Mouse (Mus musculus) natural killer cell, adult 2 months (primary cell): ENCODE results near the gene BC029722.
A peak's percentile ranks its signal among the peaks of the same experiment; 100 is the strongest.

Experiments
- DNase-seq, 2 experiments: peaks; one replicate each; pipeline ENCODE4 v3.0.0; 2022; ENCODE audit warnings: low spot score in 2 of 2

Gene BC029722

DNA sequence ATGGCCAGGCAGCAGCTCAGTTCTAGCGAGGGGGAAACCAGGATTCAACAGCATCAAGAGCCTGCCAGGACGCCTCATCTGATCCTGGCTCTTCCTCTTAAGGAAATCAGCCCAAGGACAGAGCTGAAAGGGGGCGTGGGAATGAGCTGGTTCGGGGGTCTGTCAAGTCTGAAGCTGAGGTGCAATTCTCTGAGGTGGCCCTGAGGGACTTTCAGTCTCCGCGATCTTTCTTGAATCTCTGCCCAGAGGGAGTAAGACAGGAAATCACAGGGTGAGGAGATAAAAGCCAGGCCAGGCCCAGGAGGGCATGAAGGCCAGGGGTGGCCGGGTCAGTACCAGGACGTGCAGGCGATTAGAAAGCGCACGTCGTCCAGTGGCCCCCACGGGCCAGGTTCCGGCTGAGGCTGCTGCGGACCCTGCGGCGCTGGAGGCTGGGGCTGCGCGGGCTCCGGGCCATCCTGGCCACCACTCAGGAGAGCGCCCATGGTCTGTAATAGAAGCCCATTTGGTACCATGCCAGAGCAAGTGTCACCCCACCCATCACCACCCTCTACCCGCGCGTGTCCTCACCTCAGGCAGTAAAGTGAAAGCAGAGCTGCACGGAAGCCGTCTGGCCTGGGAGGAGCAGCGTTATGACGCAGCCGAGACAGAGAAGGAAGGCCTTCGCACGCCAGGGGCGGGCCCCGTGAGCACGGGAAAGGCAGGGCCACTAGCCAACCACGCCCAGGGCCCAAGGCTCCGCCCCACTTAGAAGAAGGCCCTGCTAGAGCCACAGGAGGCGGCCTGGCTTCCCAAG lies 432 bp downstream of the BC029722 start:
- peak; percentile 95 to 96 for DNase-seq

DNA sequence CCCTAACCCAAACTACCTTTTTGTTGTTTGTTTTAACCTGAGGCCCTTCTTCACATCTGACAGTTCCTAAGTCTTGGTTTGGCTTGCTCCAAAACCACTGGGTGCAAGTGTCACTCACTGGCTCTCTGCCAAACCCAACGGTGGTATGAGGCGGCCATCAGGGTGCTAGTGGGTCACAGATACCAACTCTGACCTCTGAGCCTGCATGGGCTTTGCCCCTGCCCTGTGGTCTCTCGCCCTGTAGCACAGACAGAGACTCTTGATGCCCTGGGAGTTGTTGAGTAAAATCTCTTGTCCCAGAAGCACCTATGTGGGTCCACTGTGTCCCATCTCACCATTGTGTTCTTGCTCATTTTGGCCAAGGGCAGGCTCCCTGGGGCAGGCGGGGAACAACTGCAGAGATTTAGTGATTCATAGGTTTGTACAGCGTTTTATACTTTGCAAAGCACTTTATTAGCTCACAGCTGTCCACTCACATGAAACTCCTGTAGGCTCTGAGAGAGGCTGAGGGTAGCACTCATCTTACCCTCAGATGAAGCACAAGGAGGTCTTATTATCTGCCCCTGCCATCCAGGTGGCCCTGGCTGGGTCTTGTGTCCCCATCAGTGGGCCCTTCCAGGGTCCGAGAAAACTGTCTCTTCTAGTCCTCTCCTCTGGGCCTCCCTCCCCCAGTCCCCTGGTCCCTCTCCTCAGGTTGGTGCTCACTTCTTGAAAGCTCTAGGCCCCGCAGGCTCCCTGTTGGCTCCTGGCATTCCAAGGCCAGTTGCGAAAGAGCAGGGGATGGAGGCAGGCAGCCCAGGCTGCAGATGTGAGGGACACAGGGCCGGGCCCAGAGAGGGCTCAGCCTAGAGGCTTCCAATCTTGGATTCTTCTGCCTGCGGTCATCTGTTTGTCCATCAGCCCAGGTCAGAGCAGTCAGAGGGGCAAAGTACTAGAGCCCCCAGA lies 1.7 kb downstream of the BC029722 start:
- DNase-seq = peak; percentile 64 to 82

DNA sequence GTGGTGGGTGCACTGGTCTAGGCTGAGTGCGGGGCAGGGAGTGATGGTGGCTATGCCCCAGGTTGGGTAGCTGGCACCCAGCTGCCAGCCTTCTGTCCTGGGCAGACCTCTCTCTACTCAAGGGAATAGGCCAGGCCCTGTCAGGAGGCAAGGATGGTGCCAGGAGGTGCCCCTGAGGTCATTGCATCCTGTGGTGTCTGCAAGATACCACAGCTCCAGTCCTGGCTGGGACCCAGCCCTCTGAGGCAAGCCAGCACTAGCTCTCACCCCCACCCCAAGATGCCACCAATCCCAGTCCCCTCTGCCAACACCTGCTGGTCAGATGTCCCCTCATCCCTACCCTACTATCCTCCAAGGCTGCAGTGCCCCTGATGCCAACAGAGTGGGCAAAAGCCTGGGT lies 3.0 kb downstream of the BC029722 start:
- no peak for DNase-seq

DNA sequence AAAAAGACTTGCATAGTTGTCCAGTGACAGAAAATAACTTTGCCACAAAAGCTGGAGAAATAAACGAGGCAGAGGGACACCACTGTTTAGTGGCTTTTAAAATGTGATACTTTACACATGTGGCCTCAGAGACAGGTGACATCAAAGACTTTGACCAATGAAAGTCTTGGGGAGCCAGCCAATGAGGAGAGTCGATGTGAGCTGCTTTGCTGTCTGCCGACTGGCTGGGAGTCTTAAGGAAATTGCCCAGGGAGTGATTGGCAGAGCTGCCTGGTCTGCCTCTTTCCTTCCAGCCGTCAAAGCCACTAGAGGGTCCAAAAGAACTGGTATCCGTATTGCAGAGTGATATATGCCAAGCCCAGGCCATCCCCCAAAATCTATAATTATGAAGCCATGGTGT lies 4.4 kb downstream of the BC029722 start:
- no peak for DNase-seq

DNA sequence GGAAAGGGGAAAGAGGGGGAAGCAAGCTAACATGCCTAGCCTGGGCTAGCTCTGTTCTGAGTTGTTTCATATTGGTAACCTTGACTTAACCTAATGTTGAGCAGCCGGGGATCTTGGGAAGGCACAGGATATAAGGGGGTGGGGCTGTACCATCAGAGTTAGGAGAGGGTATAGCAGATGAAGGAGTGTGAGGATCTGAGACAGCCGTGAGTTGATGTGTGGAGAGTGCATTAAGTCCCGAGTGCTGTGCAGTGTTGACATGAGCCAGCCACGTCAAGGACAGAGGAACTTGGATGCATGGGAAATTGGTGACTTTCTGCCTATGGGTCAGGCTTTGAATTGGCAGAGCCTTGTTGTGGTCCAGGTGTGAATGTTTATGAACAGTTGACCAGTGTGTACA lies 6.6 kb downstream of the BC029722 start:
- no peak for DNase-seq

DNA sequence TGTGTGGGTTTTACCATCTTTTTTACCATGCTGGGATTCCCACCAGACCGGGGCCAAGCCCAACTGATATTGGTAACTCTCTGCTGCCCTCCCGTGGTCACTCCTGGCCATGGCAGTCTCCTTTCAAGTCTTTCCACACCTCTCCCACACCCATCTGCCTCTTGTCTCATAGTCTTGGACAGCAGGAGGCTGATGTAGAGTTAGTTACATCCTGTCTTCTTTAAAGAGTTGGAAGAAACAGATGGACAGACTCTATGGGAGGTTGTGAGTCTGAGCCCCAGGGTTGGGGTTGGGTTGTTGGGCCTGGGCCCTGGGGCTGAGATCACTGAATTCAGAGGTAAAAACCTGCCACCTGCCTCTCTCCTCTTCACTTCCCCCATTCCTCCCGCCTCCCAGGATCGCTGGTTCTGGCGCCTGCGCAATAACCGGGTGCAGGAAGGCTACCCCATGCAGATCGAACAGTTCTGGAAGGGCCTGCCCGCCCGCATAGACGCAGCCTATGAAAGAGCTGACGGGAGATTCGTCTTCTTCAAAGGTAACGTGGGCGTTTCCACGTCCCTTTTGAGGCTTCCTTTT lies 7.3 kb downstream of the BC029722 start:
- DNase-seq = peak; percentile 72 to 78

DNA sequence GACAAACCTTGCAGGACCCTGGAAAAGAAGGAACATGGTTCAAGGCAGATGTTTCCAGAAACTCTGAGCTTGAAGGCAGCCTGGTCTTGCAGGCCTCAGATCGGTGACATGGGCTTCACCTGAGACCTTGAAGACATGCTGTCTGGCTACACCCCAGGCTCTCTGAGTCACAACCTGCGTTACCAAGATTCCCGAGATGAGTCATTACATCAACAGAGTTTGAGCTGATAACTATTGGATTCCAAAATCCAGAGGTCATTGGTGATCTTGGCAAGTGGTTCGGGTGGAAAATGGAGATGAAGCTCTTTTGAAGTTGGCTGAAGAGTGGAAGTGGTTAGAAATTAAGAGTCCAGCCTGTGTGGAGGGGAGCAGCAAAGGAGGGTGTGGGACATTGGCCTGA lies 9.6 kb downstream of the BC029722 start:
- DNase-seq = no peak

DNA sequence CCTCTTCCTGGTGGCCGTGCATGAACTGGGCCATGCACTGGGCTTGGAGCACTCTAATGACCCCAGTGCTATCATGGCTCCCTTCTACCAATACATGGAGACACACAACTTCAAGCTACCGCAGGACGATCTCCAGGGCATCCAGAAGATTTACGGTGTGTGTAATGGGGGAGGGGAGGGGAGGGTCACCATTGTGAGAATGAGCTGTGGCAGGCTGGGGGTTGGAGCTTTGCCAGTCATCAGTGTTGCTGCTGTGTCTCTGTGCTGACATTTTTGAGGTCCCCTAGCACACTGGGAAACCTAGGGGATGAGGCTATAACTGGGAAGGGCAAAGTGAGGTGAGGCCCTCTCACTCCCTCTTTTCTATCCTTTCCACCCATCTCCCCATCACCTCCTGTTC lies 11.8 kb downstream of the BC029722 start:
- no peak for DNase-seq

DNA sequence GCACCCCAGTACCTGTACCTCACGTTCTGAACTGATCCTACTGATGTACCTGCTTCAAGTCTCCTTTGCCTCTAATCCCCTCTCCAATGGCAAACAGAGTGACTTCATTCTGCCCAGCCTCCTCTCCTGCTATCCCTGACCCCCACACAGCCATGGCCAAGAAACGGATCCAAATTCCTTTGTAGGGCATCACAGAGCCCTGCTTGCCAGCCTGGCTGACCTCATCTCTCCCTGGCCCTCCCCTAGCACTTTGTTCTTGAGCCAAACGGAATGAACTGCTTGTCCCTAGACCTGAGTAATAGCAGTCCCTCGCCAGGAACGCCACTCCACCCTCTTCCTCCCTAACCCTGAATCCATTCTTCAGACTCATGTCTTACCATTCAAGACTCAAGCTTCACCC lies 12.7 kb downstream of the BC029722 start:
- no peak for DNase-seq

DNA sequence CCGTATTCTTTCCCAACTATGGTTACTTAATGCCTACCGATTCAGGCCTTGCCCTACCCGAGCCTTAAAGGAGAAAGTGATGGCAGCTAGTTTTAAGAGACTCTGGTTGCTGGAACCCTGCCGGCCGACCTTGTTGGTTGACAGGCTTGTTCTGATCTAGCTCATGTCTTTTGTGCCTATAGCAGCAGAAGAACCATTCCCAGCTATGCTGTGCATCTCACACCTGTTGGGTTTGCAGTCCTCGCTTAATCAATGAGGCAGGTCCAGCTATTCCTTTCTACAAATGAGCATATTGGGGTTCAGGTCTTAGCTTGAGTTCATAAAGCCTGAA lies 13.3 kb downstream of the BC029722 start:
- no peak for DNase-seq

DNA sequence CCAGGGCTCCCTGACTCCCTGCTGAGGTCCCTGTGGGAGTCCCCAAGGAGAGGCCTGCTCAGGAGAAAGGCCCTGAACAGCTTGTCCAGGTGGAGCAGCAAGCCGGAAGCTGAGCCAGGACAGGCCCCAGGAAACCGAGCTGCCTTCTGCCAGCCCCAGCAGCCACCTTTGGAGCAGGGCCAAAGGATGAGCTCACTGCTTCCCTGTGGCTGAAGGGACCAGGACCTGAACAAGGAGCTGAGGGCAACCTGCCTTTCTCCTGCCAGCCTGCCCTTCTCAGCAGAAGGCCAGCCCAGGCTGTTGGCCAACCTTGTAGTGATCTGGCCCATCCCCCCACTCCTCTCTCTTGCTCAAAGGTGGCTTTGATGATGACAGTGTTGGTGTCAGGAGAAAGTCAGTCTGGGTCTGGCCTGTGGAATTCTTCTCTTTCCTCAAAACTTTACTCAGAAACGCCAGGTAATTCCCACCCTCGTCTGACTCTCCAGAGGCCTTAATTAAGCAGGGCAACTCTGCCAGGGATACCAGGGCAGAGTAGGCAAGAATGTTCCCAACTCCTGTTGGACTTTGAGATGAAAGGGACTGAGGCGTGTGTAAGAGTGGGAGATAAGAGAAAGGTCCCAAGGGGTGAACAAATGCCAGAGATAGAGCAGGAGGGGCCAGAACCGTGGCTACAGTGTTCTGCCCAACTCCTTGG lies 13.8 kb downstream of the BC029722 start:
- DNase-seq = no peak

DNA sequence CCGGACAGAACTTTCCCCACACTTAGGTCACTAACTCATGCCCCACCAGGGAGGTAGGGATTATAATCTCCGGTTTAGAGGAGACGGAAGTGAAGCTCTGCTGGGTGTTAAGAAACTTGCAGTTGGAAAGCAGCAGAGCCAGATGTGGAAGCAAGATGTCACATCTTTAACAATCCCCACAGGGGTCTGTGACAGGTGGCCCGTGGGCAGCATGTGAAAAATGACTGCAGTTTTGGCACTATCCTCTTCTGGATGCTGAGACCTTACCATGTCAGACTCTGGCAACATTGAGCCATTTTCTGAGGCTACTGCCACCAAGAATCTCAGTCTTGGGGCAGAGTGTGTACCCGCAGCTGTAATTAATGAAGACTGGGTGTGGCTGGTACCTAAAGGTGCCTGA lies 15.2 kb downstream of the BC029722 start:
- no peak for DNase-seq

DNA sequence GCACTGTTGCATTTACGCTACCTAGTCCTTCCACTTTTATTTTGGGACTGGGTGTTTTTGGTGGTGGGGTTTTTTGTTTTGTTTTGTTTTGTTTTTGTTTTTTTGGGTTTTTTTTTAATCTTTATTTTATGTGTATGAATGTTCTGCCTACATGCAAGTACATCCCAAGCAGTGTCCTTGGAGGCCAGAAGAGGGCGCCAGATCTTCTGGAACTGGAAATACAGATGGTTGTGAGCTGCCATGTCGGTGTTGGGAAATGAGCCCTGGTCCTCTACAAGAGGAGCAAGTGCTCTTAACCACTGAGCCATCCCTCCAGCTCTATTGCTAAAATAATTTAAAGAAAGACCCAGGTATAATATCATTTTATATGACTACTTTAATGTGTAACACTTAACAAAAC lies 16.5 kb downstream of the BC029722 start:
- no peak for DNase-seq

DNA sequence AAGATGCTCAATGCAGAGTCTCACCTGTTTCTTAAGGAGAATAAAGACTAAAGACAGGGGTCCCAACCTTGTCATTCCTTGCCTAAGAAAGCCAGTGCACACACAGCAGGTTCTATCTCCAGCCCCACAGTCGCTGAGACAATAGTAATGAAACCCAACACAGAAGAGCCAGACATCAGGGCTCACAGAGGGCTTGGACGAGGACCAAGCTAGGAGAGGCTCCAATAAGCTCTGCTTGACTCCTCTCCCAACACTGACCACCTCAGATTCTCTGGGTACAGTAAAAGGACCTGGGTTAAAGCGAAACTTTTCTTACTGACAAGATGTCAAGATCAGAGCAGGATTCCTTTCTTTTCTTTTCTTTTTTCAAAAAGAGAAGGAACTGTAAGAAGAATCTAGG lies 20.6 kb downstream of the BC029722 start:
- DNase-seq = no peak

DNA sequence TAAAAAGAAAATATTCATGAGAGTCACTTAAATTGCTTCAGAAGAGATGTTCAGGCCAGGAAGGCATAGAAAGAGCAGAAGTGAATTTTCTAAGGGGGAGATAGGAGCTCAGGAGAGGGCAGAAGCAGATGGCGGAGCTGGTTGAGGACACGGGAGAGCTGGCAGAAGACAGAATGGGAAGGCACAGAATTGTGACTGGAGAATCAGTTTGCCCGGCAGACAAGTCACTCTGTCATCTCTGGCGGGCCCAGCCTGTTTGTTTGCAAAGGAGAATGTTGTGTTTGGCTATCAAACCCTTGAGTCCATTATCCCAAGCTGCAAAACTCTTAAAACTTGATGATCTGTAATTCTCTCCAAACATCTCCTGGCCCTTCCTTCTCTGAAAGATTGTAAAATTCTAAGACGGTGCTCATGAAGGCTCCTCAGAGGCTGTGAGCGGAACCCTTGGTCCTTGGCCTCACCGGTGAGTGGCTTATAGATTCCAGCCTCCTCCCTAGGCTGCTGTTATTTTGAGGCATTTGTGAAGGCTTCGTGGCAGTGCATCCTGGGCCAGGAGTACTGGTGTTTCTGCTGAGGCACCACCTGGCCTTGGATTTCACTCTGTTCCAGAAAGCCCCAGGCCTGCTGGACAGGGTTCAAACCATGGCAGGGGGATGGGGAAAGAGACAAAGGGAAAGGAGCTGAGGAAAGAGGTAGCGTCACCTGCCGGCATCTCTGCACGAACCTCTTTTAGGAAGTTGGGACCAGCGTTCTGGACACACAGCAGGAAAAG lies 24.4 kb downstream of the BC029722 start:
- no peak for DNase-seq

DNA sequence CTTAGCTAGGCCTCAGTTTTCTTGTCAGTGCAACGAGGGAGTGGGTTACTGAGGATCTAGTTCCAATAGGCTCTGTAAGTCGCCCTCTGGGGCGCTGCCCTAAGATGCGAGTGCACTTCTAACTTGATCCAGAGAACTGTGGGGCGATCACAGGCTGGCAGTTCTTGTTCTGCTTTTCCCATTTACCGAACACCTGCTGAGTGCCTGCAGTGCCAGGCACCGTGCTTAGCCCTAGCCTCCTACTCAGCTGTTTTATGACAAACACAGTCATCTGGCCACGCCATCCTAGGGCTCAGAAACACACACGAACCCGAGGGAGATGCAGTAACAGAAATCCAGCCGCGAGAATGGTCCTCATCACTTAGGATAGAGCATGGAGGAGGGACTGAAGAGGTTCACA lies 26.3 kb downstream of the BC029722 start:
- DNase-seq = no peak

DNA sequence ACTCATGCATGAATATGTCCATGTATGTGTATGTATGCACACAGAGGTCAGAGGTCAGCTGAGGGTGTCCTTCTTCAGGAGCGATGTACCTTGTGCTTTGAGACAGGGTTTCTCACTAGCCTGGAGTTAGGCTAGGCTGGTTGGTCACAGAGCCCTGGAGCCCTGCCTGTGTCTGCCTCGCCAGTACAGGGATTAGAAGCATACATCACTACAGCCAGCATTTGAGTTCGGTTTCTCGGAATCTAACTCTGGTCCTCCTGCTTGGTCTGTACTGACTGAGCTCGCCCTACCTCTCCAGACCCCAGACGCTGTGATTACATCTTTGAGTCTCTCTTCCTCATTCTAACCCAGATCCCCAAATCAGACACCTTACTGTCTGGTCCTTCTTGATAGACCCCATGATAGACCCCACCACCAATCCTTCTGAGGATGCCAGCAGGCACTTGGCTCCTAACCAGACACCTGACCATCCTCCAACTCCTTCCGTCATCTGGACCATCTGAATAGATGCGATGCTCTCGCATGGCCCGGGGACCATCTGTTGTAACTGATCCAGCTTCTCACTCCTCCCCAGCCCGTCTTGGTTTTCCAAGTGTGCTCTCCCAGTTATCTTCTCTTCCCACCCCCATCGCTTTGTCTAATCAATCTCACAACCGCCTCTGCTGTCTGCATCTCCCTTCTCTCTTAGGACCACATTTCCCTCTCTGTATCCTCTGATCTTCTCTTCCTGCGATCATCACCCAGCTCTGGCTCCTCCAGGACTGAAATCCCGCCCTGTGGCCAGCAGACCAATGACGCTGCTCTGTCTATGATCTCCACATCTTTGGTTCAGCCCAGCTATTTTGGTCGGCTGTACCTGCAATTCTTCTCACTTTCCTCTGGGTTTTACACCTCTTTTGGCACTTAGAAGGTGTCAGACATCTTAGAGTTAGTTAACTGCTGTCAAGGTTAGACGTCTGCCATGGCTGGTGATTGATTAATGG lies 31.0 kb downstream of the BC029722 start:
- no peak for DNase-seq

DNA sequence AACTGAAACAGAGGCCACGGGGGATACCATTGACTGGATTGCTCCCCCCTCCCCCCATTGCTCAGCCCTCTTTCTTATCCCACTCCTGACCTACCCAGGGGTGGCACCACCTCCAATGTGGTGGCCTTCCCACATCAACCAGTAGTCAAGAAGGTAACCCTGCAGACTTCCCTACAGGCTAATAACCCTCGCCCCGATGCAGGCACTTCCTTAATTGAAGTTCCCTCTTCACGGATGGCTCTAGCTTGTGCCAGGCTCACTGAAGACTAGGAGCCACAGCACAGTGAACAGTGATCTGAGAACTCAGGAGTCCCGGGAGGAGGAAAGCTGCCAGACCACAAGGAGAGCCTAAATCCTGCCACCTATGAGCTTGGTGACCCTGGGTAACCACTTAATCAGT lies 32.3 kb downstream of the BC029722 start:
- DNase-seq = no peak

DNA sequence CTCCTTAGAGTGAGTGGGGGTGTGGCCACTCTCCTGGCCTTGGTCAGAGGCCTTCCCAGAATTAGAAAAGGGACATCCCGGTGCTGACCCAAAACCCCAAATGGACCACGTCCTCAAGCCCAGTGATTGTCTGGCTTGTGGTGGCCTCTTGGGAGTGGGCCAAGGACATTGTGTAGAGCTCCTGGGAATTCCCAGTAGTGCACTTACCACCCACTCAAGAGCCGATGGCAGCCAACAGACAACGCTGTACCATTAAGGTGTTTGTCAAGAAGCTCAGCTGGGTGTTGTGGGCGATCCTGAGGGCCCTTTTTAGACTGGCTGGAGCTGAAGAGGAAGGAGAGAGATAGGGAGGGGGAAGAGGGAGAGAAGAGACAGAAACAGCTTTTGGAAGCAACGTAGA lies 34.7 kb downstream of the BC029722 start:
- no peak for DNase-seq

DNA sequence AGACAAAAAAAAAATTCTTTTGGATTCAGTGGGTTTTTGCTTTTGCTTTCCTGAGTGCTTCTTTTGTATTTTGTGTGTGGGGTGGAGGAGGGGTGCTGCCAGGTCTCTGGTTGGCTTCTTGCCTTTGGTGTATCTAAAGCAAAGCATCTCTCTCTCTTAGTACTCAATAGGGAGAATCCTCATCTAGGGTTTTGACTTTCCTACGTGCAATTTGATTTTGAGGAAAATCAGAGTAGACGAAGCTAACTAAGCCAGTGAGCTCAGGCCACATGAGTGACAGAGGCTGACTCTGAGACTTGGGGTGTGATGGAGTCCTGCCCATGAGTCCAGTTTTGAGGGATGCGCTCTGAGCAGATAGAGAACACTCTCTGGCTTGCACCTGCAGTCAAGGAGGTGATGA lies 39.7 kb downstream of the BC029722 start:
- no peak for DNase-seq
